Mouse (Mus musculus) lung, postnatal 4 days (tissue): ENCODE results near the gene Zc3h18.
A peak's percentile ranks its signal among the peaks of the same experiment; 100 is the strongest.

Experiments
- DNase-seq, 2 experiments: peaks; one replicate each; pipeline ENCODE4 v3.0.0; 2021

Zc3h18 gene

GRCm38 (mm10) chr8:122395291-122395690 is 18.9 kb downstream of the Zc3h18 start:
- no peak for DNase-seq

GRCm38 (mm10) chr8:122398186-122398585 is 21.8 kb downstream of the Zc3h18 start:
- no peak for DNase-seq

DNA sequence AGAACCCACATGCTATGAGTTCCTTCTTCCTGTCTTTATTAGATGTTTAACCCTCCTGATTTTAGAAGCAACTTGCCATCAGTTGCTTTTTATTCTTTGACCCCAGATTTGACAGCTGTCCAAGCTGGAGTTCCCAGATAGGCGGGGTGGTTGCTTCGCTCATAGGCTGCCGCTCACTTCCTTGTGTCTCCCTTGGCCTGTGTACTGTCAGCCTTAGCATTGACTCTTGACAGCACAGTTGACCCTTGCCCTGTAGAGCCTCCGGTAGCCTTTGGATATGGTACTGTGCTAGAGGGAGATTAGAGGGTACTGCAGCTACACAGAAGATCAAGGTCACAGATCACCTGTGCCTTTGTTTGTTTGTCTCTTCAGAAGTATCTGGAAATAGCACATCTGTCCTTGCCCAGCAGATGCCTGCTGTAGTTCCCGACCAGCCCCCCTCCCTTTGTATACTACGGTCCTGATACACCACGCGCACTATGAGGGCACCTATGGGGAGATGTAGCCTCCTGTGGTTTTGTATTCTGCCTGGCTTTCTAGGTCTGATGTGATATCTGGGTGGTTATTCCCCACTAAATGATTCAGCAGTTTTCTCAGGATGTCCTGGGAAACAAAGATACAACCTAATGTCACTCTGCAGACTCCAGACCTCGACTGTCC is 28.9 kb downstream of the Zc3h18 start:
- DNase-seq, result no peak

GRCm38 (mm10) chr8:122407678-122408077 is 31.3 kb downstream of the Zc3h18 start:
- no peak for DNase-seq

DNA sequence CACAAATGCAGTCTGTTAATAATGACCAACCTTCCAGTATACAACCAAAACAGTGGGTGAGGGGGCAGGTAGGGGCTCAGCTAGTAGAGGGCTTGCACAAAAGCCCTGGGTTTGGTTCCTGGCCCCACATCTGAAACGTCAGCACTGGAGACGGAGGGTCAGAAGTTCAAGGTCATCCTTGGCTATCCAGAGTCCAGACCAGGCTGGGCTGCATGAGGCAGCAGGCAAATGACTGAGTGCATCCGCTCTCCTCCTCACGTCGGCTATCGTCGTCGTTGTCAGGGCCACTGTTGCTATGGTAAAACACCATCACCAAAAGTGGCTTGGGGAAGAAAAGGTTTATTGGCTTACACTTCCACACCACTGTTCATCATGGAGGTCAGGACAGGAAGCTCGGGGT is 37.9 kb downstream of the Zc3h18 start:
- DNase-seq, result no peak

- no peak for DNase-seq
These were observed 39.1 kb downstream of the Zc3h18 start for GRCm38 (mm10) chr8:122415554-122415953.

- peak; percentile 54 to 79 for DNase-seq
These were observed 43.6 kb downstream of the Zc3h18 start for GRCm38 (mm10) chr8:122419881-122420555.

DNA sequence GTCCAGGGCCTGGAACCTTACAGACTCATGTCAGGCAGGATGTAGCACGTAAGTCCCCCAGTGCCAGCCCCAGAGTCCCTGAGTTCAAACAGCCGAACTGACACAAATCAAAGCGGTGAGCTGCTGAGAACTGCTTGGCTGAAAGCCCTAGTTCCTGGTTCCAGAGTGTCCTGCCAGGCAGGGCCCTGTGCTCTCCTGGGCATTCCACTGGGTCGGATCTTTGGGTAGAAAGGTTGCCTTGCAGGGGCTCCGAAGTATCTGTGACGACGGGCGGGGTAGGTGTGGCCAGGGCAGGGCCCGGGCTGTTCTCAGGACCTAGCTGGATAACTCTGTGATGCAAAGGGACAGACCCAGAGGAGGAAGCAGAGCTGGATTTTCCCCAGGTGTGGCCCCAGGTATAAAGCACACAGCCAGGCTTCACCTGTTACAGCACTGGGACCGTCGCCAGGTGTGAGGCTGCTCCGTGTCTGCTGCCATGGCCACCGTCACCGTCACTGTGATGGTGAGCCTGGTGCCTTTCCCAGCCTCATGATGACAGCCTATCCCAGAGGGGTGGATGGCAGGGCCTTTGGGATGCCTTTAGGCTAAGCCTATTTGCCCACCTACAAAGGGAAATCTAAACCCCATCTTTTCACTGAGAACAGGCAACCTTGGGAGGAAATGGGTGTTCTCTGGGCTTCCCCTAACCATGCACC is 45.1 kb downstream of the Zc3h18 start, which contains the start of gene Il17c:
Gene Il17c, plus strand, starts transcription at position 645 of the 695 bp plus-strand sequence.
- DNase-seq, result peak in 1 of 2 experiments; percentile 20

DNA sequence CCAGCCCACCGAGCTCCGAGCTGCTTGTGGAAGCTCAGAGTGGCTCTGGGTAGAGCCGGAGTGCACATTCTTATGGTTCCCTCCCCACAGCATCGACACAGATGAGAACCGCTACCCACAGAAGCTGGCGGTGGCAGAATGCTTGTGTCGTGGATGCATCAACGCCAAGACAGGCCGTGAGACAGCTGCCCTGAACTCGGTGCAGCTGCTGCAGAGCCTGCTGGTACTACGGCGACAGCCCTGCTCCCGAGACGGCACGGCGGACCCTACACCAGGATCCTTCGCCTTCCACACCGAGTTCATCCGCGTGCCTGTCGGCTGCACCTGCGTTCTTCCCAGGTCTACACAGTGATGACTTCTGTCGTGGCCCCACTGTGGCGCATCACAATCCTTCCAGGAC is 46.8 kb downstream of the Zc3h18 start:
- no peak for DNase-seq

- peak; percentile 57 to 77 for DNase-seq
These were observed 47.2 kb downstream of the Zc3h18 start for GRCm38 (mm10) chr8:122423659-122424058.

DNA sequence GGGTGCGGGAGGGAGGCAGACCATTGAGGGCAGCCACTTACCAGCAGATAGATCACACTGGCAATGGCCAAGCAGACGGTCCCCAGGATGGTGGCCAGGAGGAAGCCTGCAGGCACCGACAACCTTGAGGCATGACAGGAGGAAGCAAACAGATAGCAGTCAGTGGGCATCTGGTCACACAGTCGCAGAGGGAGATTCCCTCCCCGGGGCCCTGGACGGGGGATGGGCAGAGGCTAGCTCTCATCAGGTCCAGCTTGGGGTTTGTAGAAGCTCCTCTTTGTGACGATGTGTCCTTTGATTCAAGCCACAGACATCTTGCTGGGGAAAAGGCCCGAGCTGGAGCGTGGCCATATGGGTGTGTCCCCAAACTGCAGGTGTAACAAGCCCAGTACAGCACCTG is 49.7 kb downstream of the Zc3h18 start:
- DNase-seq, result no peak

DNA sequence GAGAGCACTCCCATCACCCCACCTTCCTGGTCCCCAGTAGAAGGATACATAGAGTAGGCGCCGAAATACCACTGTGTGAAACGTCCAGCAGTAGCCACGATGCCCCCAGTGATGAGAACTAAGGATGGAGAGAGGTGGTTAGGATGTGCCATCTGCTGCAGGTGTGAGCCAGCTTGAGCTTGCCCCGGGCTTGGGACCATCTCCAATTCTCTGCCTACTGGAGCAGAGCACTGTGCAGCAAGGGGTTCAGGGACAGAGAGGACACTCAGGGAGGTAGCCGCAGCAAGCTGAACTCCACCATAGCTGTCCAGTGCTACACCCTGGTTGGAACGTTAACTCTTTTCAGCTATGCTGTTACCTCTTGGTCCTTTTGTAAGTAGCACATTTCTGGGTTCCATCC is 51.2 kb downstream of the Zc3h18 start:
- DNase-seq, result no peak

- no peak for DNase-seq
These were observed 51.8 kb downstream of the Zc3h18 start for GRCm38 (mm10) chr8:122428163-122428562.

DNA sequence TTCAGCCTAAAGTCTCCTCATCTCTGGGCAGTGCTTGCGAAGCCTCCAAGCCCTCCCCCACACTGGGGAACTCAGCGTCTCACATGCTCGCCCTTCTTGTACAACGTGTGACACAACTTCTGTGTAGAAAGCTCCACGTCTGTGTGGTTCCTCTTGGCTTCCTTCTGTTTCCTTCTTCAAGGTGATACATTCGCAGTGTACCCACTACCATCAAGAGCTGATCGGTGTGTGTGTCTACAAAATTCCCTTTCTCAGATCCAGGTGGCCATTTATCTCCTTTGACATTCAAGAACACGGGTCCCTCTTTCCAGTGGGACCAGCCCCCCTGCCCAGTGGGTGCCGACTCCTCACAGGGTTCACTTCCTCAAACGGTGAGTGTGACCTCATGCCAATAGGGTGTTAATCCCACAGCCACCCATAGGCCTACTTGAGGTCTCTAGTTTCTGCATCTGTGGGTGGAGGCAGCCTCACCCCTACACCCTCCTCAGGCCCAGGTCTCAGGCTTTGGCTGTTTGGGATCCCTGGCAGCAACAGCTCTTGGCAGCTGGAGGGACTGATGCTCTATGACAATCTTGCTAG is 53.7 kb downstream of the Zc3h18 start:
- peak; percentile 56 to 63 for DNase-seq

DNA sequence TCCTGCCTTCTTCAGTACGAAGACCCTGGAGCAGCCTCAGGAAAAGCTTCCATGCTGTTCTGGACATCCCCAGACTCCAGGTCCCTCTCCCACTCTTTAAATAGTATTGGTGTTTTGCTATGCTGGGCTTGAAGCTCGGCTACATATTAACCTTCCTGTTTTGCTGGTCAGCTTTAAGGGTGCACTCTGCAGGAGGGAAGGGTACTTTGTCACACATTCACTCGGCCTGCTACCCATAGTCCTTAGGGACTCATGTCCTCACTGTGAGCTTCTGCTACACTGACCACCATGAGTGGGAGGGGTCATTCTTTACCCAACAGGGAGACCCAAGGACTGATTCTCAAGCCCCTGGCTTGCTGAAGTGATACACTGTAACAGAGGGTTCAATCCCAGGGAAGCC is 54.2 kb downstream of the Zc3h18 start:
- DNase-seq, result no peak

GRCm38 (mm10) chr8:122431694-122432442 is 55.5 kb downstream of the Zc3h18 start:
- DNase-seq, result peak in 1 of 2 experiments; percentile 42

- DNase-seq, result peak; percentile 90 to 94
These were observed 56.2 kb downstream of the Zc3h18 start, which contains the start of gene Cyba for GRCm38 (mm10) chr8:122432443-122433268. Gene Cyba (minus strand): TSS chr8:122432930.

DNA sequence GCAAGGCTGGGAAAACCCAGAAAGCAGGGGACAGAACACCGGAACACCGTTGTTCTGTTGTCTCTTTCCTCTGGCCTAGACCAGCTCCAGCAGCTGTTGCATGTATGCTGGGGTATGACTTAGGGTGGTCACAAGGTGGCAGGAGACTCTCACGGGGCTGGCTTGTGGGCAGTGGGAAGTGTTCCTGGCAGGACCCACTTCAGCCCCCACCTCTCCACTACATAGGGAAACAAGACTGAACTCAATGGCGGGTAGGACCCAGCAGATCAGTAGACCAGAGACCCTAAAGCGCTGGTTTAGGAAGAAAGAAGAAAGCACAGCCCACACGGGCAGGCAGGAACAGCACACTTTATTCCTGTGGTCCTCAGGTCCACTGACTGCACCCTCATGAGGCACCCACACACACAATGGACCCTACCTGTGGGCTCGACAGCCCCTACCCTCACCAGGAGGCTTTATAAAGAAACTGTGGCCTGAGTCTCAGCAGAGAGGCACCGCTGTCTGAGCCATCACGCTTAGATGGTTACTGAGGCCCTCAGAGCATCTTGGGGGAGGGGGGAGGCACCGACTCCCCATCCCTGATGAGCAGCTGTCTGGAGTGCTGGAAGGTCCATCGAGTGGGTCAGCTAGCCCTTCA is 57.0 kb downstream of the Zc3h18 start:
- no peak for DNase-seq

DNA sequence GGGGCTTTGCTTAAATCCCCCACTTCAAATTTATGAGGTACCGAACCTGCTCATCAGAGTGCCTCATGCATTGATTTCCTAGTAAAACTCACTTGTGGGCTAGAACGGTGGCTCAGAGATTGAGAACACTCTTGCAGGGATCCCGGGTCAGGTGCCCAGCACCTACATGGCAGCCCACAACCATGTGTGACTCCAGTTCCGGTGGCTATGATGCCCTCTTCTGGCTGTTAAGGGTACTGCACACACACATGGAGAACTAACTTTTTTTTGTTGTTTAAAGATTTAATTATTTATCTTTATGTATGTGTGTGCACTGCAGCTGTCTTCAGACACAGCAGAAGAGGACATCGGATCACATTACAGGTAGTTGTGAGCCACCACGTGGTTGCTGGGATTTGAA is 59.0 kb downstream of the Zc3h18 start:
- no peak for DNase-seq

GRCm38 (mm10) chr8:122436146-122436545 is 59.7 kb downstream of the Zc3h18 start:
- DNase-seq, result no peak

GRCm38 (mm10) chr8:122436586-122437125 is 60.2 kb downstream of the Zc3h18 start:
- no peak for DNase-seq
